ENCODE assay signal across 21 mouse cellular contexts in the genomic region with DNA sequence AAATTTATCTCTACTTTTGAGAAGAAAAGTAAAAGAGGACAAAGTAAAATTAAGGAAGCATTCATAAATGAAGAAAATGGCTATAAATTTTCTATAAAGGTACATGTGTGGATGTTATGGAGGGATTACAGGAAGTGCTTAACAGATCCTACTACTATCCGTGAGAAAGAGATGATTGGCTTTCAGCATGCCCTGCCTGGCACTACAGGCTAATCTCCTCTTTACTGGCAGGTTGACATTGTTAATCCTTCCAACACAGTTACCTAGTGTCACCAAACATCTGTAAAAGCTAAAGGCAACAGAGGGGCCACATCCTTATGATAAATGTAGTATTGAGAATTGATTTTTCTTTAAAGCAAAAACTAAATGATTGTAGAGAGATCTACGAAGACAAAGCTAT.
"Had no signal": no experiment of that assay in that cellular context is flagged by ENCODE, and none has a peak within 500 bp of the region (broad histone marks: within the 10 kb centered on the region; RNA-seq: fewer than 3 reads in every experiment).

No protein-coding gene starts in this region.

- H3K9ac ChIP-seq: liver, embryonic 14.5 days; lung, embryonic 15.5 days; midbrain, embryonic 12.5 days; neural tube, embryonic 13.5 days; neural tube, embryonic 15.5 days had no signal

- H3K27me3 ChIP-seq: lung, embryonic 15.5 days; megakaryocyte, embryonic 14.5 days; midbrain, embryonic 12.5 days; neural tube, embryonic 13.5 days; neural tube, embryonic 15.5 days had no signal

- H3K27ac ChIP-seq: liver, embryonic 14.5 days; lung, embryonic 15.5 days; midbrain, embryonic 10.5 days; midbrain, embryonic 12.5 days; neural tube, embryonic 13.5 days; neural tube, embryonic 15.5 days had no signal

- DNase-seq: lung, adult 2 months; lung, postnatal 10 days; lung, postnatal 4 days; midbrain, embryonic 14.5 days; retina, postnatal 1 day; right cerebral cortex, adult 18-20 months; right cerebral cortex, postnatal 25 days; right cerebral cortex, postnatal 4 days; spleen, adult 18-20 months; thymus, adult 18-20 months; thymus, postnatal 14 days; thymus, postnatal 36 days had no signal

- H3K4me1 ChIP-seq: lung, embryonic 15.5 days; midbrain, embryonic 10.5 days; midbrain, embryonic 12.5 days; neural tube, embryonic 15.5 days had no signal

- ATAC-seq: midbrain, embryonic 16.5 days had no signal

- H3K4me3 ChIP-seq: lung, embryonic 15.5 days; megakaryocyte, embryonic 14.5 days; midbrain, embryonic 10.5 days; midbrain, embryonic 12.5 days; myocyte; neural tube, embryonic 13.5 days; neural tube, embryonic 15.5 days had no signal

- H3K4me2 ChIP-seq: lung, embryonic 15.5 days; midbrain, embryonic 12.5 days; neural tube, embryonic 13.5 days; neural tube, embryonic 15.5 days had no signal

- H3K9me3 ChIP-seq: lung, embryonic 15.5 days; megakaryocyte, embryonic 14.5 days; midbrain, embryonic 10.5 days; midbrain, embryonic 12.5 days; neural tube, embryonic 13.5 days; neural tube, embryonic 15.5 days had no signal
